Mouse (Mus musculus): ENCODE results near the gene Mfsd7a. TPM values are rescaled to one million over a fixed set of nuclear protein-coding genes. Genes with fewer than 3 reads are reported as not detected.
"Not testable (repeated sequence)": the region's sequence is repeated elsewhere in the genome, so short reads cannot be mapped to it uniquely, and the experiment has no call there.

Mfsd7a gene
- 2.4 and 3.8 TPM in 2 replicates for polyA plus RNA-seq (2012; rRNA removed)

DNA sequence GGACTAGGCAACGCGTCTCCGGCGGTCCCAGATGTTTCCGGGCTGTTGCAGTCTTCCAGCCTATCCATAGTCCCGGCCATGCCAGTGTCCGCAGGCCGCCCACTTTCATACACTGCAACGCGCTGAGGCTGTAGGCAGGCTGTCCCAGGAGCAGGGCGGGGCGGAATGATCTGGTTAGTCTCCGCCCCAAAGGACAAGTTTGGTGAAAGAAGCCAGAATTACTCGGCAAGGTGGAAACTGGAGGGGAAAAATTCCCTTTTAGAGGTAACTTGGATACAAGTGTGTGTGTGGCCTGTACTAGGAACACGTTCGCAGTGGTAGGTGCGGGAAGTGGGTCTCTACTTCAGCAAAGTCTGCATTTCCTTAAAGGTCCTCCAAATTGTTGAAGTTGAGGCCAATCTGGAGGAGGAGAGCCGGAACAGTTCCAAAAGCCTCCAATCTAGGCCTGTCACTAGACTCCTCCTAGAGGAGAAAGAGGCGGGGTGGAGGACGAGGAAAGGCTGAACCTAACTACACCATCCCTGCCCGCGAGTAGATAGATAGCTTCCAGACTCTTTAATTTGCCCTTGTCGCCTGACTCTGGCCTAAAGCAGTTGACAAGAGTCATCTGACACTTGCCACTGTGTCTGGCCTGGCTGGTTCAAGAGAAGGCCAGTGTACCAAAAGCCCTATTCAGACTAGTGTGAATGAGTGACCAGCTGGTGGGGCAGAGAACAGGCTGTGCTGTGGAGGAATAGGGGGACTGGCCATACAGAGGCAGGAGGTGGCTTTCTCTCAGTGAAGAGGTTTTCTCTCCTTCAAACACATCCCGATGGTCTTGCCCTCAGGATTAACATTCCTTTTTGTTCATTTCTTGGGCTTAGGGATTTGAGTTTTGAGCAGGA is at the start of gene Mfsd7a:
Gene Mfsd7a, minus strand, starts transcription at position 107 of the 884 bp plus-strand sequence.
- H3K4me1 ChIP-seq (replicated peaks; ENCODE audit: control insufficient read depth, insufficient read depth, low read length) = peaks cover 14% of the 10 kb centered on the region
- H3K27me3 ChIP-seq (ENCODE audit: control insufficient read depth, insufficient read depth, low read length) = no peaks in the 10 kb centered on the region
- H3K27ac ChIP-seq (ENCODE audit: control insufficient read depth, insufficient read depth, low read length) = no peak within 1 kb of the TSS
- no peak for DNase-seq
- TF ChIP-seq CTCF (IDR thresholded peaks at IDR 0.05; ENCODE audit: borderline replicate concordance, control insufficient read depth, extremely low read depth, insufficient read depth, low read length, poor library complexity) (no peak), POLR2A (IDR thresholded peaks at IDR 0.05; ENCODE audit: control insufficient read depth, extremely low read depth, insufficient read depth, low read length, poor library complexity) (no peak)
- WGBS = 38% methylated on average over 24 of the region's 24 CpGs
- H3K4me3 ChIP-seq (ENCODE audit: control insufficient read depth, insufficient read depth, low read length) = peak within 1 kb of the TSS; percentile 31
- H3K36me3 ChIP-seq (ENCODE audit: control insufficient read depth, insufficient read depth, low read length) = no peaks in the 10 kb centered on the region

DNA sequence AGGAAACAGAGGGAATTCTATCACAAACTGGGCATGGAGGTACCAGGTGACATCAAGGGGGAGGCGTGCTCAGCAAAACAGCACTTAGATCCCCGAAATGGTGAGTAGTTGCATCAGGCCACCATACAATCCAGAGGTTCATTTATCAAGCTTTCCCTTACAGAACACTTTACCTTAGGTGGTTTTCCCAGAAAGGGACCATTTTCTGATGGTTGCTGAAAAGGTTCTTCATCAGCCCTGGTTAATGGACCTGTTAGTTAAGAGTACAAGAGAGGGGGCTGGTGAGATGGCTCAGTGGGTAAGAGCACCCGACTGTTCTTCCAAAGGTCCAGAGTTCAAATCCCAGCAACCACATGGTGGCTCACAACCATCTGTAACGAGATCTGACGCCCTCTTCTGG is 37.5 kb upstream of the Mfsd7a start:
- H3K27me3 ChIP-seq (ENCODE audit: control insufficient read depth, insufficient read depth, low read length); DNase-seq; H3K27ac ChIP-seq (ENCODE audit: control insufficient read depth, insufficient read depth, low read length); H3K4me1 ChIP-seq (replicated peaks; ENCODE audit: control insufficient read depth, insufficient read depth, low read length); H3K4me3 ChIP-seq (ENCODE audit: control insufficient read depth, insufficient read depth, low read length): not testable (repeated sequence)
- H3K36me3 ChIP-seq (ENCODE audit: control insufficient read depth, insufficient read depth, low read length) = peaks cover 43% of the 10 kb centered on the region
- WGBS = 98% methylated on average over 5 of the region's 5 CpGs

DNA sequence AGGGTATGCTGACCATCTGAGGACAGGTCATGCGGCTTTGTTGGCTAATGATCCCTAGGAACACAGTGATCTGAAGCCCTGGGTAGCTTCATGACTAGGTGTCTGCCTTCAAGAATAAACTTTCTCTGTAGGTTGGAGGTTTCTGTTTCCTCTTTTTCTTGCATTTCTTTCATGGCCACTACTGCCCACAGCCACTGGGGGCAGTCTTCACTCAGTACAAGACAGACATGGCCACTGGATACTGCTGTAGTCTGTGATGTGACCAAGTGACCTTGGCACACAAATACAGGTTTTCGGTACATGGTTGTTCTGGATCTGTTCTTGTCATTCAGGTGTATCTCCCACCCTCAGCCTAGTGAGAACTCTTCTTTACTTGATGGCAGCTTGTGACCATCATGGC is 36.5 kb upstream of the Mfsd7a start:
- TF ChIP-seq CTCF (IDR thresholded peaks at IDR 0.05; ENCODE audit: borderline replicate concordance, control insufficient read depth, extremely low read depth, insufficient read depth, low read length, poor library complexity) (no peak), POLR2A (IDR thresholded peaks at IDR 0.05; ENCODE audit: control insufficient read depth, extremely low read depth, insufficient read depth, low read length, poor library complexity) (no peak)
- H3K27ac ChIP-seq (ENCODE audit: control insufficient read depth, insufficient read depth, low read length) = no peak overlapping the region
- peaks cover 42% of the 10 kb centered on the region for H3K36me3 ChIP-seq (ENCODE audit: control insufficient read depth, insufficient read depth, low read length)
- WGBS = 100% methylated on average over 2 of the region's 2 CpGs
- no peaks in the 10 kb centered on the region for H3K27me3 ChIP-seq (ENCODE audit: control insufficient read depth, insufficient read depth, low read length)
- no peaks in the 10 kb centered on the region for H3K4me1 ChIP-seq (replicated peaks; ENCODE audit: control insufficient read depth, insufficient read depth, low read length)
- H3K4me3 ChIP-seq (ENCODE audit: control insufficient read depth, insufficient read depth, low read length) = no peak overlapping the region
- peak; percentile 47 for DNase-seq

DNA sequence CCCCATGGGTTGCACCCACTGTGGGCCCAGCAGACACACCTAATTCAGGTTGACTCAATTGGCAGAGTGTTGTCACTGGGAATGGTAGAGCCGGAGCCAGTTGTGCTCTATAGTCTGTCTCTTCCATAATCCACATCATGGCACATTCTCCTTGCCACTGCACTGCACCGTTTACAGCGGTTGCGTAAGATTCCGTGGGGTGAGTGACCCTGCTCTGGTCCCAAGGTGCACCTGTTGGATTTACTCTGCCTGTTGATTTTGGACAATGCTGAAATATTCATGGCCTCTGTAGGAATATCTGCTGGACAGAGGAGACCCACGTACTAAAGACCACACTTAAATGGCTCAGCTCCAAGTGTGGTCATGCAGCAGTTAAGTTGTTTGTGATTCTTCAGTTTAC is 34.3 kb upstream of the Mfsd7a start:
- no peaks in the 10 kb centered on the region for H3K4me1 ChIP-seq (replicated peaks; ENCODE audit: control insufficient read depth, insufficient read depth, low read length)
- 94% methylated on average over 6 of the region's 6 CpGs for WGBS
- H3K27ac ChIP-seq (ENCODE audit: control insufficient read depth, insufficient read depth, low read length) = no peak overlapping the region
- no peak for TF ChIP-seq CTCF (IDR thresholded peaks at IDR 0.05; ENCODE audit: borderline replicate concordance, control insufficient read depth, extremely low read depth, insufficient read depth, low read length, poor library complexity)
- TF ChIP-seq POLR2A (IDR thresholded peaks at IDR 0.05; ENCODE audit: control insufficient read depth, extremely low read depth, insufficient read depth, low read length, poor library complexity) = no peak
- DNase-seq = no peak
- H3K27me3 ChIP-seq (ENCODE audit: control insufficient read depth, insufficient read depth, low read length) = no peaks in the 10 kb centered on the region
- peaks cover 31% of the 10 kb centered on the region for H3K36me3 ChIP-seq (ENCODE audit: control insufficient read depth, insufficient read depth, low read length)
- H3K4me3 ChIP-seq (ENCODE audit: control insufficient read depth, insufficient read depth, low read length) = no peak overlapping the region

DNA sequence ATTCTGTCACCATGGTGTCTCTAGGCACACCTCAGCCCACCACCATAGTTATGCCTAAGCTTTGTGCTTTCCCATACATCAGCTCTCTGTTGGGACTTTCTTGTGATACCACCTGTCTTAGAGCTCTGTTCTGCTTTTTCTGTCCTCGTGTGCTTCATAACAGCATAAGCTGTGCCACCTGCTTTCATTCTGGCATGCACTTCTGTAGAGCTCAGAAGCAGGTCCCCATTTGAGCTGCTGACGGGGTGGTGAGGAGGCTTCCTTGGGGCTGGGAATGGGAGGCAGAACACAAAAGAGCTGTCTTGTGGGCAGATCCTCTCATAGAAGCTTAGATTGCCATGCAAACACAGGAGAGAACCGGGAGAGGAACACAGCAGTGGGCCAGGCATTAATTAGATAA is 27.3 kb upstream of the Mfsd7a start:
- H3K4me3 ChIP-seq (ENCODE audit: control insufficient read depth, insufficient read depth, low read length) = no peak overlapping the region
- TF ChIP-seq CTCF (IDR thresholded peaks at IDR 0.05; ENCODE audit: borderline replicate concordance, control insufficient read depth, extremely low read depth, insufficient read depth, low read length, poor library complexity) (no peak), POLR2A (IDR thresholded peaks at IDR 0.05; ENCODE audit: control insufficient read depth, extremely low read depth, insufficient read depth, low read length, poor library complexity) (no peak)
- DNase-seq = no peak
- no peaks in the 10 kb centered on the region for H3K4me1 ChIP-seq (replicated peaks; ENCODE audit: control insufficient read depth, insufficient read depth, low read length)
- H3K36me3 ChIP-seq (ENCODE audit: control insufficient read depth, insufficient read depth, low read length) = peaks cover 65% of the 10 kb centered on the region
- 96% methylated on average over 3 of the region's 3 CpGs for WGBS
- H3K27ac ChIP-seq (ENCODE audit: control insufficient read depth, insufficient read depth, low read length) = no peak overlapping the region
- H3K27me3 ChIP-seq (ENCODE audit: control insufficient read depth, insufficient read depth, low read length) = no peaks in the 10 kb centered on the region

DNA sequence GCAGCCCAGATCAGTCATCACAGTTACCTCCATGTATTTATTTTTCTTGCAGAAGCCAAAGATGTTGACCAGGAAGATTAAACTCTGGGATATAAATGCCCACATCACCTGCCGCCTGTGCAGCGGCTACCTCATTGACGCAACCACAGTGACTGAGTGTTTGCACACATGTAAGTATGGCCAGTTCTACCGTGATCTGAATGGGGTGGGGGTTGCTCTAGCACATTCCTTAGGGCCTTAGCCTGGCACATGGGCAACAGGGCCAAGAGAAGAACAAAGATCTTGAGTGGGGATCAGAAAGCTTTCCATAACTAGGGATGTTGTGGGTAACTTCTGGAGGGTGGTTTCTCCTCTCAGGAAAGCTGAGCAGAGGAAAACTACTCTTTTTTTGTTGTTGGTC is 25.0 kb upstream of the Mfsd7a start:
- H3K36me3 ChIP-seq (ENCODE audit: control insufficient read depth, insufficient read depth, low read length) = peaks cover 59% of the 10 kb centered on the region
- TF ChIP-seq POLR2A (IDR thresholded peaks at IDR 0.05; ENCODE audit: control insufficient read depth, extremely low read depth, insufficient read depth, low read length, poor library complexity) = no peak
- H3K4me1 ChIP-seq (replicated peaks; ENCODE audit: control insufficient read depth, insufficient read depth, low read length) = no peaks in the 10 kb centered on the region
- no peak overlapping the region for H3K4me3 ChIP-seq (ENCODE audit: control insufficient read depth, insufficient read depth, low read length)
- 95% methylated on average over 4 of the region's 4 CpGs for whole genome bisulfite sequencing
- H3K27ac ChIP-seq (ENCODE audit: control insufficient read depth, insufficient read depth, low read length) = no peak overlapping the region
- no peaks in the 10 kb centered on the region for H3K27me3 ChIP-seq (ENCODE audit: control insufficient read depth, insufficient read depth, low read length)
- DNase-seq = no peak

DNA sequence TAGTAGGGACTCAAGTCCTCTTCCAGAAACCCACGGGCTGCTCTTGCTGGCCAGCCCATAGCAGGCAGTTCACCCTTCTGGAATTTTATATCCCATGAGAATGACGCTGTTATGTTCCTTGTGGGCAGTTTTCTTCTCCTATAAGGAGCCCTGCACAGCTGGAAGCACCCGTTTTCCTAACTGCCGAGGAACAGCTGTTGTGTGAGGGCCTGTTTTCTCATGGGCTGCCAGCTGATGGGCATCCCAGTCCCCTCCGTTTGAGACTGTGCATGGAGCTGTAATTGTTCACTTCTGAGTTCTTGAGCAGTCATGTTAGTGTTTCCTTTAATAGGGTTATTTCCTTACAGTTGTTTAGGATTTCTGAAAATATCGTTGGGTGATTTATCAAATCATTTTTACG is 20.9 kb upstream of the Mfsd7a start:
- H3K36me3 ChIP-seq (ENCODE audit: control insufficient read depth, insufficient read depth, low read length) = peaks cover 23% of the 10 kb centered on the region

More for the DNA sequence above, 20.9 kb upstream of the Mfsd7a start:
- TF ChIP-seq POLR2A (IDR thresholded peaks at IDR 0.05; ENCODE audit: control insufficient read depth, extremely low read depth, insufficient read depth, low read length, poor library complexity) = no peak
- no peak for TF ChIP-seq CTCF (IDR thresholded peaks at IDR 0.05; ENCODE audit: borderline replicate concordance, control insufficient read depth, extremely low read depth, insufficient read depth, low read length, poor library complexity)
- no peak overlapping the region for H3K4me3 ChIP-seq (ENCODE audit: control insufficient read depth, insufficient read depth, low read length)
- H3K27me3 ChIP-seq (ENCODE audit: control insufficient read depth, insufficient read depth, low read length) = no peaks in the 10 kb centered on the region
- no peak overlapping the region for H3K27ac ChIP-seq (ENCODE audit: control insufficient read depth, insufficient read depth, low read length)
- DNase-seq = no peak
- peaks cover 5% of the 10 kb centered on the region for H3K4me1 ChIP-seq (replicated peaks; ENCODE audit: control insufficient read depth, insufficient read depth, low read length)
- WGBS = 96% methylated on average over 7 of the region's 7 CpGs

All from thymus, adult 2 months (tissue).